Mouse (Mus musculus): ENCODE results near the gene Aldh1a1. TPM values are rescaled to one million over a fixed set of nuclear protein-coding genes. Genes with fewer than 3 reads are reported as not detected.

The Aldh1a1 gene
- 2.3 and 3.2 TPM in 2 replicates for polyA plus RNA-seq (2012; rRNA removed)

GRCm38 (mm10) chr19:20492491-20492890, at the start of gene Aldh1a1:
Gene Aldh1a1, plus strand, starts transcription at chr19:20492715.
- no peak for TF ChIP-seq POLR2A (IDR thresholded peaks at IDR 0.05; ENCODE audit: borderline replicate concordance, extremely low read depth, insufficient read depth, insufficient read length, poor library complexity, severe bottlenecking)
- no peak for TF ChIP-seq CTCF (IDR thresholded peaks at IDR 0.05; ENCODE audit: borderline replicate concordance, extremely low read depth, insufficient read depth, insufficient read length)

GRCm38 (mm10) chr19:20447807-20448206, 44.7 kb upstream of the Aldh1a1 start:
- TF ChIP-seq CTCF (IDR thresholded peaks at IDR 0.05; ENCODE audit: borderline replicate concordance, extremely low read depth, insufficient read depth, insufficient read length) (no peak), POLR2A (IDR thresholded peaks at IDR 0.05; ENCODE audit: borderline replicate concordance, extremely low read depth, insufficient read depth, insufficient read length, poor library complexity, severe bottlenecking) (no peak)
- no peak for DNase-seq (ENCODE audit: low read depth)

More at GRCm38 (mm10) chr19:20492491-20492890, at the start of gene Aldh1a1:
- DNase-seq (ENCODE audit: low read depth), result no peak

- peak; percentile 74 for DNase-seq (ENCODE audit: low read depth)
- peak; percentile 35; the same call in 1 of the 2 replicates for TF ChIP-seq CTCF (IDR thresholded peaks at IDR 0.05; ENCODE audit: borderline replicate concordance, extremely low read depth, insufficient read depth, insufficient read length)
- no peak for TF ChIP-seq POLR2A (IDR thresholded peaks at IDR 0.05; ENCODE audit: borderline replicate concordance, extremely low read depth, insufficient read depth, insufficient read length, poor library complexity, severe bottlenecking)
Observed at GRCm38 (mm10) chr19:20449546-20449945, 43.0 kb upstream of the Aldh1a1 start.

- DNase-seq (ENCODE audit: low read depth), result no peak
- TF ChIP-seq POLR2A (IDR thresholded peaks at IDR 0.05; ENCODE audit: borderline replicate concordance, extremely low read depth, insufficient read depth, insufficient read length, poor library complexity, severe bottlenecking), result no peak
Observed at GRCm38 (mm10) chr19:20451045-20451444, 41.5 kb upstream of the Aldh1a1 start.

GRCm38 (mm10) chr19:20484497-20484896, 8.0 kb upstream of the Aldh1a1 start:
- DNase-seq (ENCODE audit: low read depth), result no peak
- TF ChIP-seq CTCF (IDR thresholded peaks at IDR 0.05; ENCODE audit: borderline replicate concordance, extremely low read depth, insufficient read depth, insufficient read length), result no peak
- no peak for TF ChIP-seq POLR2A (IDR thresholded peaks at IDR 0.05; ENCODE audit: borderline replicate concordance, extremely low read depth, insufficient read depth, insufficient read length, poor library complexity, severe bottlenecking)

- DNase-seq (ENCODE audit: low read depth), result peak; percentile 26
- TF ChIP-seq POLR2A (IDR thresholded peaks at IDR 0.05; ENCODE audit: borderline replicate concordance, extremely low read depth, insufficient read depth, insufficient read length, poor library complexity, severe bottlenecking), result no peak
- no peak for TF ChIP-seq CTCF (IDR thresholded peaks at IDR 0.05; ENCODE audit: borderline replicate concordance, extremely low read depth, insufficient read depth, insufficient read length)
Observed at GRCm38 (mm10) chr19:20491950-20492349, 565 bp upstream of the Aldh1a1 start.

GRCm38 (mm10) chr19:20496476-20496875, 4.0 kb downstream of the Aldh1a1 start:
- no peak for DNase-seq (ENCODE audit: low read depth)
- TF ChIP-seq CTCF (IDR thresholded peaks at IDR 0.05; ENCODE audit: borderline replicate concordance, extremely low read depth, insufficient read depth, insufficient read length) (no peak), POLR2A (IDR thresholded peaks at IDR 0.05; ENCODE audit: borderline replicate concordance, extremely low read depth, insufficient read depth, insufficient read length, poor library complexity, severe bottlenecking) (no peak)

- no peak for DNase-seq (ENCODE audit: low read depth)
- TF ChIP-seq CTCF (IDR thresholded peaks at IDR 0.05; ENCODE audit: borderline replicate concordance, extremely low read depth, insufficient read depth, insufficient read length), result no peak
- TF ChIP-seq POLR2A (IDR thresholded peaks at IDR 0.05; ENCODE audit: borderline replicate concordance, extremely low read depth, insufficient read depth, insufficient read length, poor library complexity, severe bottlenecking), result no peak
Observed at GRCm38 (mm10) chr19:20505359-20505758, 12.8 kb downstream of the Aldh1a1 start.

- no peak for TF ChIP-seq CTCF (IDR thresholded peaks at IDR 0.05; ENCODE audit: borderline replicate concordance, extremely low read depth, insufficient read depth, insufficient read length)
- no peak for TF ChIP-seq POLR2A (IDR thresholded peaks at IDR 0.05; ENCODE audit: borderline replicate concordance, extremely low read depth, insufficient read depth, insufficient read length, poor library complexity, severe bottlenecking)
- DNase-seq (ENCODE audit: low read depth), result no peak
Observed at GRCm38 (mm10) chr19:20506936-20507615, 14.6 kb downstream of the Aldh1a1 start.

- peak; percentile 9 for DNase-seq (ENCODE audit: low read depth)
- TF ChIP-seq POLR2A (IDR thresholded peaks at IDR 0.05; ENCODE audit: borderline replicate concordance, extremely low read depth, insufficient read depth, insufficient read length, poor library complexity, severe bottlenecking), result no peak
- TF ChIP-seq CTCF (IDR thresholded peaks at IDR 0.05; ENCODE audit: borderline replicate concordance, extremely low read depth, insufficient read depth, insufficient read length), result no peak
Observed at GRCm38 (mm10) chr19:20508609-20509008, 16.1 kb downstream of the Aldh1a1 start.

GRCm38 (mm10) chr19:20511971-20512370, 19.5 kb downstream of the Aldh1a1 start:
- TF ChIP-seq CTCF (IDR thresholded peaks at IDR 0.05; ENCODE audit: borderline replicate concordance, extremely low read depth, insufficient read depth, insufficient read length) (no peak), POLR2A (IDR thresholded peaks at IDR 0.05; ENCODE audit: borderline replicate concordance, extremely low read depth, insufficient read depth, insufficient read length, poor library complexity, severe bottlenecking) (no peak)
- no peak for DNase-seq (ENCODE audit: low read depth)

- TF ChIP-seq CTCF (IDR thresholded peaks at IDR 0.05; ENCODE audit: borderline replicate concordance, extremely low read depth, insufficient read depth, insufficient read length), result no peak
- TF ChIP-seq POLR2A (IDR thresholded peaks at IDR 0.05; ENCODE audit: borderline replicate concordance, extremely low read depth, insufficient read depth, insufficient read length, poor library complexity, severe bottlenecking), result no peak
- no peak for DNase-seq (ENCODE audit: low read depth)
Observed at GRCm38 (mm10) chr19:20513181-20513580, 20.7 kb downstream of the Aldh1a1 start.
